Mouse (Mus musculus) stomach, embryonic 14.5 days (tissue): ENCODE measurements around the gene Ros1. TPM values are rescaled to one million over a fixed set of nuclear protein-coding genes. Genes with fewer than 3 reads are reported as not detected.

ENCODE experiments used
- ATAC-seq: fragments of 200-750 bp; cut with Nextera tagmentation; 2 replicates; pipeline ENCODE4 v1.8.0; 2017; ENCODE audit warnings: low read depth, moderate TSS enrichment; ENCODE audit not compliant: insufficient number of reproducible peaks, insufficient read depth, low FRiP score
- H3K27ac ChIP-seq: fragments of 300-500 bp; sonication (generic); 2 replicates; pipeline ENCODE4 v1.5.1; 2014; ENCODE audit warnings: mild to moderate bottlenecking, low read length, moderate library complexity, mixed read lengths
- H3K27me3 ChIP-seq: fragments of 300-500 bp; sonication (generic); 2 replicates; pipeline ENCODE4 v1.6.1; 2014; ENCODE audit warnings: low read length, control low read depth, mixed read lengths; ENCODE audit not compliant: control insufficient read depth, insufficient read depth
- H3K36me3 ChIP-seq: fragments of 300-500 bp; sonication (generic); 2 replicates; pipeline ENCODE4 v1.6.1; 2014; ENCODE audit warnings: mild to moderate bottlenecking, control low read depth, low read length, moderate library complexity, mixed read lengths; ENCODE audit not compliant: control insufficient read depth, insufficient read depth
- H3K4me1 ChIP-seq: fragments of 300-500 bp; sonication (generic); 2 replicates; pipeline ENCODE4 v1.6.1; 2014; ENCODE audit warnings: low read length, control low read depth, mixed read lengths; ENCODE audit not compliant: control insufficient read depth, insufficient read depth
- H3K4me2 ChIP-seq: fragments of 300-500 bp; sonication (generic); replicated peaks from 2 replicates; pipeline ENCODE4 v1.6.1; 2014; ENCODE audit warnings: low read depth, low read length, control low read depth
- H3K4me3 ChIP-seq: fragments of 300-500 bp; sonication (generic); 2 replicates; pipeline ENCODE4 v1.5.1; 2014; ENCODE audit warnings: low read depth, low read length, control low read depth
- H3K9ac ChIP-seq: fragments of 300-500 bp; sonication (generic); replicated peaks from 2 replicates; pipeline ENCODE4 v1.6.1; 2014; ENCODE audit warnings: low read depth, mild to moderate bottlenecking, control low read depth, low read length, moderate library complexity, mixed read lengths
- H3K9me3 ChIP-seq: fragments of 300-500 bp; sonication (generic); 2 replicates; pipeline ENCODE4 v1.6.1; 2016; ENCODE audit warnings: low read depth, low read length, control low read depth; ENCODE audit not compliant: control insufficient read depth
- WGBS: fragments of 180-500 bp; shearing (Covaris S2); extraction: QIAGEN DNeasy Blood & Tissue Kit; methylation state at CpG from one replicate; pipeline ENCODE4 v1.1.7; 2014; 5-methylcytosine and 5-hydroxymethylcytosine counted together
- polyA plus RNA-seq: library from polyadenylated mRNA; unstranded; fragments of >200 nt; fragmentation: Nextera tagmentation; extraction: Ambion mirVana; gene quantifications from 2 replicates; pipeline ENCODE4 v1.2.1, GENCODE M21; 2014

Ros1 gene
- polyA plus RNA-seq, 1 experiment from 2014 or later = 0.25 TPM

GRCm38 (mm10) chr10:52174376-52174775 lies 20.7 kb downstream of the Ros1 start:
- Histone ChIP-seq H3K36me3 (no peaks in the 10 kb centered on the region), H3K4me1 (no peaks in the 10 kb centered on the region), H3K9me3 (no peaks in the 10 kb centered on the region), H3K9ac (no peak overlapping the region), H3K4me3 (no peak overlapping the region), H3K27ac (no peak overlapping the region; the same call in 1 of the 2 replicates), H3K27me3 (no peaks in the 10 kb centered on the region), H3K4me2 (no peak overlapping the region)
- peak; percentile 85 for ATAC-seq
- WGBS = 21% methylated on average over 4 of the region's 4 CpGs

GRCm38 (mm10) chr10:52170489-52170888 lies 24.6 kb downstream of the Ros1 start:
- Histone ChIP-seq H3K4me2 (no peak overlapping the region), H3K9me3 (no peaks in the 10 kb centered on the region), H3K27me3 (no peaks in the 10 kb centered on the region), H3K9ac (no peak overlapping the region), H3K27ac (no peak overlapping the region), H3K4me1 (no peaks in the 10 kb centered on the region), H3K4me3 (no peak overlapping the region), H3K36me3 (no peaks in the 10 kb centered on the region)
- 100% methylated on average over 1 of the region's 1 CpGs for WGBS
- ATAC-seq = no peak

GRCm38 (mm10) chr10:52169841-52170240 lies 25.2 kb downstream of the Ros1 start:
- Histone ChIP-seq H3K4me1 (no peaks in the 10 kb centered on the region), H3K27ac (no peak overlapping the region), H3K9ac (no peak overlapping the region), H3K4me2 (no peak overlapping the region), H3K27me3 (no peaks in the 10 kb centered on the region), H3K4me3 (no peak overlapping the region), H3K9me3 (no peaks in the 10 kb centered on the region), H3K36me3 (no peaks in the 10 kb centered on the region)
- WGBS = 66% methylated on average over 5 of the region's 5 CpGs
- no peak for ATAC-seq

- 23% methylated on average over 1 of the region's 1 CpGs for WGBS
- no peak for ATAC-seq
Measured at GRCm38 (mm10) chr10:52165376-52165775, 29.7 kb downstream of the Ros1 start.

GRCm38 (mm10) chr10:52160604-52161003 lies 34.4 kb downstream of the Ros1 start:
- H3K4me3 ChIP-seq = no peak overlapping the region
- 41% methylated on average over 3 of the region's 3 CpGs for WGBS
- no peak for ATAC-seq

More at GRCm38 (mm10) chr10:52165376-52165775, 29.7 kb downstream of the Ros1 start:
- H3K4me1 ChIP-seq = no peaks in the 10 kb centered on the region
- H3K9me3 ChIP-seq = no peaks in the 10 kb centered on the region
- H3K9ac ChIP-seq = no peak overlapping the region
- H3K4me3 ChIP-seq = no peak overlapping the region
- no peaks in the 10 kb centered on the region for H3K36me3 ChIP-seq
- H3K27me3 ChIP-seq = no peaks in the 10 kb centered on the region
- H3K27ac ChIP-seq = no peak overlapping the region
- H3K4me2 ChIP-seq = no peak overlapping the region

GRCm38 (mm10) chr10:52159704-52160103 lies 35.3 kb downstream of the Ros1 start:
- H3K9me3 ChIP-seq = no peaks in the 10 kb centered on the region
- ATAC-seq = no peak
- no peak overlapping the region for H3K27ac ChIP-seq
- H3K4me2 ChIP-seq = no peak overlapping the region
- H3K36me3 ChIP-seq = no peaks in the 10 kb centered on the region
- H3K4me1 ChIP-seq = no peaks in the 10 kb centered on the region
- WGBS = 91% methylated on average over 3 of the region's 3 CpGs
- H3K27me3 ChIP-seq = no peaks in the 10 kb centered on the region
- H3K9ac ChIP-seq = no peak overlapping the region
- no peak overlapping the region for H3K4me3 ChIP-seq

More at GRCm38 (mm10) chr10:52160604-52161003, 34.4 kb downstream of the Ros1 start:
- Histone ChIP-seq H3K9me3 (no peaks in the 10 kb centered on the region), H3K4me1 (no peaks in the 10 kb centered on the region), H3K27ac (no peak overlapping the region), H3K9ac (no peak overlapping the region), H3K27me3 (no peaks in the 10 kb centered on the region), H3K4me2 (no peak overlapping the region), H3K36me3 (no peaks in the 10 kb centered on the region)

GRCm38 (mm10) chr10:52133354-52134074 lies 61.5 kb downstream of the Ros1 start:
- H3K4me2 ChIP-seq = no peak overlapping the region
- no peaks in the 10 kb centered on the region for H3K4me1 ChIP-seq
- H3K9me3 ChIP-seq = no peaks in the 10 kb centered on the region
- H3K27me3 ChIP-seq = no peaks in the 10 kb centered on the region
- ATAC-seq = no peak
- H3K9ac ChIP-seq = no peak overlapping the region
- 41% methylated on average over 4 of the region's 4 CpGs for WGBS
- no peak overlapping the region for H3K4me3 ChIP-seq
- H3K36me3 ChIP-seq = no peaks in the 10 kb centered on the region
- no peak overlapping the region for H3K27ac ChIP-seq

GRCm38 (mm10) chr10:52130762-52131161 lies 64.3 kb downstream of the Ros1 start:
- WGBS = 46% methylated on average over 2 of the region's 2 CpGs
- no peak for ATAC-seq

More at GRCm38 (mm10) chr10:52130762-52131161, 64.3 kb downstream of the Ros1 start:
- Histone ChIP-seq H3K27me3 (no peaks in the 10 kb centered on the region), H3K9ac (no peak overlapping the region), H3K27ac (no peak overlapping the region), H3K36me3 (no peaks in the 10 kb centered on the region), H3K4me2 (no peak overlapping the region), H3K9me3 (no peaks in the 10 kb centered on the region), H3K4me3 (no peak overlapping the region), H3K4me1 (no peaks in the 10 kb centered on the region)
